Mouse (Mus musculus): ENCODE measurements around the gene Corin. TPM values are rescaled to one million over a fixed set of nuclear protein-coding genes. Genes with fewer than 3 reads are reported as not detected.

Gene Corin
- polyA plus RNA-seq, 1 experiment from 2014 or later = 0.89 TPM

DNA sequence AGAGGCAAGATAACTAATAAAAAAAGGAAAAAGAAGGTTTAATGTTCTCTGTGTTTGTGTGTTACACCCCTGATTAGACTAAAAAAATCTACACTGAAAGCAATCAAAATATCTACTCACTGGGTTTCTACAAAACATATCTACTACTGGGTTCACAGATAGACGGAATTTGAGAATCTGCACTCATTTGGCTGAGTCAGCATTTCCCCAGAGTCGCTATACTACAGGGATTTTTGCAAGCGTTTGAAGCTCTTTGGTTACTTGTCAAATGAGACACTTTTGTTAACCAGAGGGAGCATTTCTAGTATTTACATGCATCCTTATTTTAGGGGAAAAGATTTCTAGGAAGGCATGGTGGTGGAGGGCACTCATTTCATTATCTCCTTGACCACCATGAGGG, 136.3 kb downstream of the Corin start:
- H3K36me3 ChIP-seq (ENCODE audit: insufficient read depth) = no peaks in the 10 kb centered on the region
- H3K4me1 ChIP-seq (ENCODE audit: insufficient read depth) = no peaks in the 10 kb centered on the region
- H3K4me2 ChIP-seq = no peak overlapping the region
- no peak for ATAC-seq (ENCODE audit: insufficient read depth)
- no peak for TF ChIP-seq CTCF (IDR thresholded peaks at IDR 0.05; ENCODE audit: low read depth)
- 80% methylated on average over 3 of the region's 3 CpGs for WGBS
- no peak overlapping the region for H3K27ac ChIP-seq (ENCODE audit: low read depth)
- no peak overlapping the region for H3K4me3 ChIP-seq (ENCODE audit: low read depth, low read length)
- H3K9ac ChIP-seq = no peak overlapping the region
- H3K27me3 ChIP-seq (ENCODE audit: insufficient read depth, low read length) = no peaks in the 10 kb centered on the region
- no peaks in the 10 kb centered on the region for H3K9me3 ChIP-seq (ENCODE audit: low read depth, low read length)
- no peak for DNase-seq

DNA sequence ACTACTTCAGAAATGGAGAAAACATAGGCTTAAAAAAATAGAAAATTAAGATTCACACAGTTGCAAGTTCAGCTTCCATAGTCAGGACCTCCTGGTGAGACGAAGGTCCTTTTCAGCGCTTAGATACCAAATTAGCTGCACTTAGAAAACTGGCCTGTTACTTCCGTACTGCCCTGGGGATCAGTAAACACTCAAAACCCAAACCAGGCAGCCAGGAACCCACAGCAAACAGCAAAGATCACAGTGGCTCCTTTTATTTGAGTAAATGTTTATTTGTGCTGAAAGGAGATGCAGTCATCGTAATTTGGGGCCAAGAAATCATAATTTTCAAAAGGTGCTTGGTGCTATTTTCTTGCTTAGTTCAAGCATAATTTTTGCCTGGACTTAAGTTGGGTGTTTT, 138.5 kb downstream of the Corin start:
- no peak for TF ChIP-seq CTCF (IDR thresholded peaks at IDR 0.05; ENCODE audit: low read depth)
- DNase-seq (no peak), ATAC-seq (ENCODE audit: insufficient read depth) (no peak)
- no peak overlapping the region for H3K4me2 ChIP-seq
- no peaks in the 10 kb centered on the region for H3K9me3 ChIP-seq (ENCODE audit: low read depth, low read length)
- no peak overlapping the region for H3K27ac ChIP-seq (ENCODE audit: low read depth)
- no peaks in the 10 kb centered on the region for H3K36me3 ChIP-seq (ENCODE audit: insufficient read depth)
- H3K9ac ChIP-seq = no peak overlapping the region
- WGBS = 46% methylated on average over 4 of the region's 4 CpGs
- H3K4me3 ChIP-seq (ENCODE audit: low read depth, low read length) = no peak overlapping the region
- no peaks in the 10 kb centered on the region for H3K4me1 ChIP-seq (ENCODE audit: insufficient read depth)
- H3K27me3 ChIP-seq (ENCODE audit: insufficient read depth, low read length) = no peaks in the 10 kb centered on the region

DNA sequence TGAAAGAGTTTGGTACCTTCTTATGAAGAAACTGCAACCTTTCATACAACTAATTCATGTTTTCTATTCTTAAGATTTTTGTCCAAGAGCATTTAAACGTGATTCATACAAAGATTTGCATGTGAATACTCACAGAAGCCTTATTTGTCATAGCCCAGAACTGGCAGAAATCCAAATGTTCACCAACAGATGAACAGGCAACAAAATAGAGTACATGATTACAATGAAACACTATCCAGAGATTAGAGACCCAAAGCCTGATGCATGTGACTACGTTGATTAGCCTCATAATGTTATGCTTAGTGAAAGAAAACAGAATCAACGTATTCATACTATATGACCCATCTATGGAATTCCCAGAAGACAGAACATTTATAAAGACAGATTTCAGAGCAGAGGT, 140.4 kb downstream of the Corin start:
- H3K9ac ChIP-seq = no peak overlapping the region
- H3K36me3 ChIP-seq (ENCODE audit: insufficient read depth) = no peaks in the 10 kb centered on the region
- no peak for TF ChIP-seq CTCF (IDR thresholded peaks at IDR 0.05; ENCODE audit: low read depth)
- no peaks in the 10 kb centered on the region for H3K27me3 ChIP-seq (ENCODE audit: insufficient read depth, low read length)
- H3K4me1 ChIP-seq (ENCODE audit: insufficient read depth) = no peaks in the 10 kb centered on the region
- H3K4me2 ChIP-seq = no peak overlapping the region
- no peak overlapping the region for H3K4me3 ChIP-seq (ENCODE audit: low read depth, low read length)
- H3K27ac ChIP-seq (ENCODE audit: low read depth) = no peak overlapping the region
- DNase-seq (no peak), ATAC-seq (ENCODE audit: insufficient read depth) (no peak)
- no peaks in the 10 kb centered on the region for H3K9me3 ChIP-seq (ENCODE audit: low read depth, low read length)
- 45% methylated on average over 3 of the region's 3 CpGs for WGBS

DNA sequence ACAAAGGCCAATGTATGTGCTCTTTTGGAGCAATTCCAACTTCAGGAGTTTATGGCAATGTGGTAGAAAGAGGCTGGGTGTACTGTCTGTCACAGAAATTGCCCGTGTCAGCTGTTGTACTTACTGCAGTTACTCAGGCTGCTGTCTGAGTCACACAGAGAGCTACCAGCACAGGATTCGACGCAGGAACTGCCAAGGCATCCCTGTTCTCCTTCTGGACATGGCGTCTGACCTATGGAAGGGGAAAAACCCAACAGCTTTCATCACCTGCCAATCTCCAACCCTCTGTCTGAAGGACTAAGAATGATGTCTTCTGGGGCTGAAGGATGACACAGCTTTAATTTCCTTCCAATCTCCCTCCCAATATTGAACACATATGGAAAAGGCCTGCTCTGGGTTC, 150.5 kb downstream of the Corin start:
- H3K36me3 ChIP-seq (ENCODE audit: insufficient read depth) = no peaks in the 10 kb centered on the region
- H3K4me2 ChIP-seq = no peak overlapping the region
- TF ChIP-seq CTCF (IDR thresholded peaks at IDR 0.05; ENCODE audit: low read depth) = no peak
- ATAC-seq (ENCODE audit: insufficient read depth) (no peak), DNase-seq (no peak)
- H3K9me3 ChIP-seq (ENCODE audit: low read depth, low read length) = no peaks in the 10 kb centered on the region
- H3K27me3 ChIP-seq (ENCODE audit: insufficient read depth, low read length) = no peaks in the 10 kb centered on the region
- no peak overlapping the region for H3K4me3 ChIP-seq (ENCODE audit: low read depth, low read length)
- WGBS = 70% methylated on average over 4 of the region's 4 CpGs
- no peak overlapping the region for H3K9ac ChIP-seq
- no peak overlapping the region for H3K27ac ChIP-seq (ENCODE audit: low read depth)
- H3K4me1 ChIP-seq (ENCODE audit: insufficient read depth) = no peaks in the 10 kb centered on the region

DNA sequence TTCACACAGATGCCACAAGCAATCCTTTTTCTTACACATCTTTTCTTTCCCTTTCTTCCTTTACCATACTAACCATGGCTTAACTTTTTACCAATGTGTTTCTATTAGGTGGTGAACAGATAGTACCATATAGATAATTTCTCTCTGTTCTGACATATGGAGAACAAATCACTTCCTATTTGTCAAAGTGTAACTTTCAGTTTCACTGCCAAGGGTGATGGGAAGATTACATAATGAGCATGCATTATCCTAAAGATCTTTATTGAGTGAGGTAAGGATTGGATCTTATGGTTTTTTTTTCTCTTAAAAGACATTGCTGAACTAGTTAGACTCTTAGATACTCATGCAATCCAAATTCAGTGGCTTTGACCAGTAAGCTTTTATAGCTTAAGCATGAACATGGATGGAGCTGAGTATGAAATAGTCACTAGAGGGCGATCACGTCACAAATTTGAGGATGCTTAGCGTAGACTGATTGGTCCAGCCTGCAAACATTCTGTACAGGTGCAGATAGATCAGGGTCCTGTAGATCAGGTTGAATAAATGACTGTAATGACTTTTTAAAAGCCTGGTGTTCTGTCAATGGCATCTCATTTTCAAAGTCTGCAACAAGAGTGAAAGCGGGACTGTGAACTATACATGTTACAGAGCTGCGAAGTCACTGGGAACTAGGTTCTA, 154.1 kb downstream of the Corin start:
- Histone ChIP-seq H3K27me3 (ENCODE audit: insufficient read depth, low read length) (no peaks in the 10 kb centered on the region), H3K4me3 (ENCODE audit: low read depth, low read length) (no peak overlapping the region), H3K4me2 (no peak overlapping the region), H3K27ac (ENCODE audit: low read depth) (no peak overlapping the region), H3K4me1 (ENCODE audit: insufficient read depth) (no peaks in the 10 kb centered on the region), H3K36me3 (ENCODE audit: insufficient read depth) (no peaks in the 10 kb centered on the region), H3K9ac (no peak overlapping the region), H3K9me3 (ENCODE audit: low read depth, low read length) (no peaks in the 10 kb centered on the region)
- ATAC-seq (ENCODE audit: insufficient read depth) (peak; percentile 84), DNase-seq (peak; percentile 91)
- peak; percentile 79 for TF ChIP-seq CTCF (IDR thresholded peaks at IDR 0.05; ENCODE audit: low read depth)
- 32% methylated on average over 5 of the region's 5 CpGs for WGBS

DNA sequence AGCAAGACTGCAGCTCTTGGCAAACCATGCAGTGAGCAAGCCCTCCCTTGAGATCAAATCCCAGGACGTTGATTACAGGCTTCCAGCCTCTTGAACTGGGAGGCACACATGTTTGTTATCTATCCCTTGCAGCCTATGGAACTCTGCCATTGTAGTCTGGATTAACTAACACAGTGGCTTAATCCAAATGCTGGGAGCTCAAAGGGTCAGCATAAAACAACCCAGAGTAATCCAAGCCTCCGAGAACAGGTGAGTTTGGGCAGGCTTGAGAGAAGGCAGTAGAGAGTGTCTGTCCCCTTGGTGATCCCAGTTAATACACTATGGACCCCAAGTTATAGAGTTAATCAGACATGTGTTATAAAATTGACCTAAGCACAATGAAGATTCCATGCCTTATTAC, 155.7 kb downstream of the Corin start:
- Histone ChIP-seq H3K4me3 (ENCODE audit: low read depth, low read length) (no peak overlapping the region), H3K27ac (ENCODE audit: low read depth) (no peak overlapping the region), H3K4me2 (no peak overlapping the region), H3K4me1 (ENCODE audit: insufficient read depth) (no peaks in the 10 kb centered on the region), H3K36me3 (ENCODE audit: insufficient read depth) (no peaks in the 10 kb centered on the region), H3K9me3 (ENCODE audit: low read depth, low read length) (no peaks in the 10 kb centered on the region), H3K9ac (no peak overlapping the region), H3K27me3 (ENCODE audit: insufficient read depth, low read length) (no peaks in the 10 kb centered on the region)
- ATAC-seq (ENCODE audit: insufficient read depth) (no peak), DNase-seq (no peak)
- no peak for TF ChIP-seq CTCF (IDR thresholded peaks at IDR 0.05; ENCODE audit: low read depth)
- WGBS = 50% methylated on average over 2 of the region's 2 CpGs

DNA sequence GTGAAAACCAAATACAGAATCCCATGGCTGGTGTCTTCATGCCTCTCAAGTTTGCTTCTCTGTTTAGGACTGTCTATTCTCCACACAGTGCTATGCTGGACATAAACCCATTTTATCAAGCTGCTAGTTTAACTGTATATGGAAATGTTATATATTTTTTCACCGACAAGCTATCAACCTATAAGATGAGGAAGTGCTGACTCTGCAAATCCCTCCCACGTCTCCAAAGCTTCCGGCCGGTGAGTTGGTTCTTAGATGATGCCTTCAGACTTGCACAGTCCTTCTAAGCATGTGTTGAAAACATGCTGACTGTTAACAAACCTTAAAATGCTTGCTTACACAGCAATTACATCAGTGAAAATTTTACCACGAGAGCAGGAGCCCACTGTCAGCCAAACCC, 168.4 kb downstream of the Corin start:
- no peaks in the 10 kb centered on the region for H3K9me3 ChIP-seq (ENCODE audit: low read depth, low read length)
- no peak overlapping the region for H3K4me2 ChIP-seq
- TF ChIP-seq CTCF (IDR thresholded peaks at IDR 0.05; ENCODE audit: low read depth) = no peak
- H3K27ac ChIP-seq (ENCODE audit: low read depth) = no peak overlapping the region
- no peak overlapping the region for H3K9ac ChIP-seq
- no peak overlapping the region for H3K4me3 ChIP-seq (ENCODE audit: low read depth, low read length)
- no peaks in the 10 kb centered on the region for H3K4me1 ChIP-seq (ENCODE audit: insufficient read depth)
- H3K36me3 ChIP-seq (ENCODE audit: insufficient read depth) = no peaks in the 10 kb centered on the region
- ATAC-seq (ENCODE audit: insufficient read depth) = no peak
- WGBS = 62% methylated on average over 5 of the region's 5 CpGs
- DNase-seq = no peak
- H3K27me3 ChIP-seq (ENCODE audit: insufficient read depth, low read length) = no peaks in the 10 kb centered on the region

DNA sequence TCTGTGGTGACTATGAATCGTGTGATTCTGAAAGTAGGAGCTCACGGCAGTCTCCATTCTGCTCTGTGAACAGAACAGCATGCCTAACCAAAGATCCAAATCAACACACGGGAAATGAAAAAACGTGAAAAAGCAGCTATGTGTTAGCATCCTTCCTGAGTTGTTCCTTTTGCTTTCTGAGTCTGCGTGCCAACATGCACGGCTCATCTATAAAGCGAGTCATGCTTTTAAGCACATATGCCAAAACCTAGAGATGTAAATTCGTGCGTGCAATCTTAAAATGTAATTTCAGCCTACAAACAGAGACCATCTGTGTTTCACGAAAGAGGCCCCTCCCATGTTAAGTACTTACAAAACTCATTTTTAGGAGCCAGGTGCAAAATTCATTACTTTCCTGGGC, 171.4 kb downstream of the Corin start:
- no peaks in the 10 kb centered on the region for H3K4me1 ChIP-seq (ENCODE audit: insufficient read depth)
- no peak for TF ChIP-seq CTCF (IDR thresholded peaks at IDR 0.05; ENCODE audit: low read depth)
- no peaks in the 10 kb centered on the region for H3K36me3 ChIP-seq (ENCODE audit: insufficient read depth)
- H3K4me3 ChIP-seq (ENCODE audit: low read depth, low read length) = no peak overlapping the region
- H3K9me3 ChIP-seq (ENCODE audit: low read depth, low read length) = no peaks in the 10 kb centered on the region
- no peak overlapping the region for H3K9ac ChIP-seq
- 85% methylated on average over 10 of the region's 10 CpGs for WGBS
- no peaks in the 10 kb centered on the region for H3K27me3 ChIP-seq (ENCODE audit: insufficient read depth, low read length)
- H3K27ac ChIP-seq (ENCODE audit: low read depth) = no peak overlapping the region
- DNase-seq = no peak
- no peak for ATAC-seq (ENCODE audit: insufficient read depth)
- no peak overlapping the region for H3K4me2 ChIP-seq
